Mouse (Mus musculus): Measurements from ENCODE around the gene Pi4kb.
A peak's percentile ranks its signal among the peaks of the same experiment; 100 is the strongest.
"Not testable (repeated sequence)": the region's sequence is repeated elsewhere in the genome, so short reads cannot be mapped to it uniquely, and the experiment has no call there.

Pi4kb gene

DNA sequence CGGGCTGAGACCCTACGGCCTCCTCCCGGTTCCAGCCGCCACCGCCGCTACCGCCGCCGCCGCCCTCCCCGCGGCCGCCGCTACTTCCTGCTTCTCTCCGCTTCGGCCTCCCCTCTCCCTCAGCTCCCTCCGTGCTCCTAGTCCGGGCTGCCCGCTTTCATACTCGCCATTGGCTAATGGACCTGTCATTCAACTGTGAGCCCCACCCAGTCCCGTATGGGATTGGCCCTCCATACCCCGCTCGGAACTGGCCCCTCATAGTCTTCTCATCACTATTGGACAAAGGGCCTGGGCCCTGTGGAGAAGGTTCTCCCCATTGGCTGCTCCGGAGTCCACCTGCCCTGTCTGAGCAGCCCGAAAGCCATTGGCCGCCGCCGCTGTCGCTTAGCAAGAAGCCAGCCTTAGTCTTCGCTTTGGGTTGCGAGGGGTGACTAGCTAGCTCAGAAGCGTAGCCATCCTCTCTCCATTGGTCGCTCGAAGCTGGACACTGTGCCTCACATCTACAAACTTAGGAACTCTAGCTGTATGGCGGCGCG lies 40.9 kb downstream of the Pi4kb start, which contains the start of gene Zfp687:
Zfp687 (minus strand) TSS at position 112 of the 536 bp plus-strand sequence.
- peak; percentile 99 for DNase-seq (ENCODE audit: low spot score in 2 of 2)

DNA sequence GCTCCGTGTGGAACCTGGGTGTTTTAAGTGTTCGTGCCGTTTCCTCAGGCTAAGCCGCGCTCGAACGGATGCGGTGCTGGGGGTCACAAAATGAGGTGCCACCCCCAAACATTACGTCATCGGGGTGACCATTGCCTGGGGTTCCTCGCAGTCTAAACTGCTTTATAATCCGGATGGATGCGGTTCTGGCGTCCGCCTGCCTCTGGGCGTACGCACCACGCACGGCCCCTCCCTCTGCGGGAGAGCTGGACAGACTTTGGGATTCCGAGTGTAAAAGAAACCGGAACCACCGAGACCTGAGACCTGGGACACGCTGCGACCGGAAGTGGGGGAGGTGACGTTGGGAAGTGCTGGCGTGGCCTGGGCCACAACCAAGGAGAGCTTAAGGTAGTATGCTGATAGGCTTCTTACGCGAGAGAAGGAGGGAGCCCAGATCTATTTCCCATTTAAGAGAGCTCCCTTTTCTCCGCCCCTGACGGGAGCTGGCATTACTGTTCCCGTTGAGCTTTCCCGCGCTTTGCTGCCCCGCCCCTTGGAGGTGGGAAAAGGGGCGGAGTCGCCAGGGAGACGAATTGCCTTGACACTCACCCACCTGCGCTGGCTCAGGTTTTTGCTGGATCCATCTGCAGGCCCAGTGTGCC lies 41.5 kb downstream of the Pi4kb start:
- peak; percentile 79 to 82 for DNase-seq (ENCODE audit: low spot score in 2 of 2)

DNA sequence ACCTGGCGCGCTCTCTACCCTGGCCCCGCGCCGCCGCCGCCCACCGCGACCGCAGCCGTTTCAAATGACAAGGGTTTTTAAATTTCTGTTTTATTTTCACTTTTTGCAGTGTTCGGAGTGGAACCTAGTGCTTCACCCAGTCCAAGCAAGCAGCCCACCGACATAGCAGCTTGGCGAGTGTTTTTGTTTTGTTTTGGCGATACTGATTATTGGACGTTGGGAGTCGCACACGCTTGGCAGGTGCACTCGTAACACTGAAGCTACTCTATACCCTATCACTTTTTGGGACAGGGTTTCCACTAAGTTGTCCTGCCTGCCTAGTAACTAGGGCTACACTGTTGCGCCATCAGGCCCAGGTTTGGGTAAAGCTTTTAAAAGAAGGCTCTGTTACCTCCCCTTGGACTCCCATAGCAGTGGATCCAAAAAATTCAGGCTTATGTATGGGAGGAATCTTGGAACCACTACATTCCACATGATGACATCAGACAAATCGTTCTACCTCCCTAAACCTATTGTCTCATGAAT lies 42.1 kb downstream of the Pi4kb start:
- no peak for DNase-seq (ENCODE audit: low spot score in 2 of 2)

DNA sequence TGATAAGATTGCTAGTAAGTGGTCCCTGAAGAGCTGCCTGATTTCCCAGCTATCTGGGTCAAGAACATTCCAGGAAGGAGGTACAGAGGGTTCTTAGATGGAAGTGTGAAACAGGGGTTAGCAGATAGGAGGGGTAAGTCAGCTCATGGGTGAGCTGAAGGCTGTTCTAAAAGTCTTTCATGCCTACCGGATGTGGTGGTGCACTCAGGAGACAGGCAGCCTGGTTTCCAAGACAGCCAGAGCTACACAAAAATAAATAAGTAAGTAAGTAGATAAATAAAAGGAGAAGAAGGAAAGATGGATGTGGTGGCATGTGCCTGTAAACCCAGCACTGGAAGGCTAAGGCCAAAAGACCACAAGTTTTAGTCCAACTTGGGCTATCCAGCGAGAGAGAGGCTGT lies 44.2 kb downstream of the Pi4kb start:
- no peak for DNase-seq (ENCODE audit: low spot score in 2 of 2)

DNA sequence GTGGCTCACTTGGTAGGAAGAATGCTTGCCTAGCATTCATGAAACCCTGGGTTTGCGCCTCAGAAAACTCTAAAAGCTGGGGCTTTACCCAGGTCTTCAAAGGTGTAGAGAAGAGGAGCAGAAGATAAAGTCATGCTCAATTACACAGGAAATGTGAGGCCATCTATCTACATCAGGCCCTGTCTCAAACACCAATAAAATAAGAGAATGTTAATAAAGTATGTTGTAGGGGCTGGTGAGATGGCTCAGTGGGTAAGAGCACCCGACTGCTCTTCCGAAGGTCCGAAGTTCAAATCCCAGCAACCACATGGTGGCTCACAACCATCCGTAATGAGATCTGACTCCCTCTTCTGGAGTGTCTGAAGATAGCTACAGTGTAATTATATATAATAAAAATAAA lies 46.4 kb downstream of the Pi4kb start:
- DNase-seq (ENCODE audit: low spot score in 2 of 2), result not testable (repeated sequence)

DNA sequence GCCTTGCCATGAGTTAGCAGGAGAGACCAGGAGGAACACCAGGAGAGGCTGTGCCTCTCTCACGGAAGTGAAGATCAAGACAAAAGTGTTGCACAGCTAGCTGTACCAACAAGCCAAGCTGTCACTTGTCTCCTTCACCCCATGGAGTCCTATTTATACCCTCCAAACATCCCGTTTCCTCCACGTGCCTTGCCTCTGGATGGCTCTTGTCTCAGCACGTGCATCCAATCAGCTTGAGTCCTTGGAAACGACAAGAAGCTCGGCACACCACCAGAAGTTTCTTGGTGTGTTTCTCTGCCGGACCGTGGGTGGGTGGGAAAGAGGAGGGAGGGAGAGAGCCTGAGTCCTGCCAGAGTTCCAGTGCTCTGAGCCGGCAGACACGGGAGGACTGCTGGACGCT lies 50.0 kb downstream of the Pi4kb start:
- DNase-seq (ENCODE audit: low spot score in 2 of 2), result no peak

DNA sequence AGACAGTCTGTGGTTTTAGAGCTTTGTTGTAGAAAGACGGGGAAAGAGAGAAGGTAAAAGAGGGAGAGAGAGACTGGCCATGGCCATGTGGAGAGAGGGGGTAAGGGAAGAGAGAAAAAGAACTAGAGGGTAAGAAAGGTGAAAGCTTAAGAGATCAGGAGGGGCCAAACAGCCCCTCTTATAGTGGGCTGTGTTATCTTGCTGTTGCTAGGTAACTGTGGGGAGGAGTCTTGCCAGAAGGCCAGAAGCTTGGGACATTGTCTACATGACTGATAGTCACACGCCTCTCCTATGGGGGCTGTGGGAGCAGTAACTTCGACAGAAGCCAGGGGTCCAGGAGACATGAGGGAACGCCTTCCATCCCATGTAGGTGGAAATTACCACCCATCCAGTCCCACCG lies 50.7 kb downstream of the Pi4kb start:
- no peak for DNase-seq (ENCODE audit: low spot score in 2 of 2)

DNA sequence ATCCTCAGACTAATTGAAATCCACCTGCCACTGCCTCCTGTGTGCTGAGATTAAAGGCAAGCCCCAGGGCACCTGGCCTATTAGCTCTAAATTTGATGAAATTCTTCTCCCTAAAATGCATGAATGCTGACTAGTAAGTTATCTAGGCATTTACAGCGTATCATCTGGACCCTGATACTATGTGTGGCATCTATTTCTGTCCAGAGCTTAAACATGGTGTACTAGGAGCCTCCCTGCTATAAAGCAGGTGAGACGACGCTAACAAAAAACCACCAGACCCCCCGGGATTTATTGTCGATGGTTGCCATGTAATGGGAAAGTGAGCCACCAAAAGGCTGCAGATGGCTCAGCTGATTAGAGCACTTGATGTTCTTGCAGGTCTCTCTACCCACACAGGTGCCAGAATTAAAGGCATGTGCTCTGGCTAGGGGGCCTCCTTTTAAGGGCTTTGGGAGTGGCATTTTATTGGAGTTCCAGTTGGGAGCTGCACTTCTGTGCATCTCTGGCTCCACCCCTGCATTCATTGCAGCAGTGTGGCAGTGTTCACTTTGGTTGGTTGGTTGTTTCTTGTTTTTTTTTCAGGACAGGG lies 52.6 kb downstream of the Pi4kb start:
- no peak for DNase-seq (ENCODE audit: low spot score in 2 of 2)

DNA sequence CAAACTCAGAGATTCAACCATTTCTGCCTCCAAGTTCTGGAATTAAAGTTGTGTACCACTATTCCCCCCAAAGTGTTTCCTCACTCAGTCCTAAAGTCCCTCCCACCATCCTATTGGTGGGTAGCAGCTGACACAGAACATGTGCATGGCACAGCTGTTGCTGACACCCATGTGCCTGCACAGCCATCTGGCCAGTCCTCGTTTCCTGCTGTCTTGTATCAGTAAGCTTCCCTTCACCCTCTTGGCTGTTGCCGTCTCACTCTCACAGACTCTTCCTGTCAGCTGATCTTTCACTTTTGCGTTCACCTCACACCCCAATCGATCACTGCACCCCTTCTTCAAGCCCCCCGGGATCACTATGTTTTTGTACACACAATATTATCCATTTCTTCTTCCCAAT lies 53.2 kb downstream of the Pi4kb start:
- no peak for DNase-seq (ENCODE audit: low spot score in 2 of 2)

DNA sequence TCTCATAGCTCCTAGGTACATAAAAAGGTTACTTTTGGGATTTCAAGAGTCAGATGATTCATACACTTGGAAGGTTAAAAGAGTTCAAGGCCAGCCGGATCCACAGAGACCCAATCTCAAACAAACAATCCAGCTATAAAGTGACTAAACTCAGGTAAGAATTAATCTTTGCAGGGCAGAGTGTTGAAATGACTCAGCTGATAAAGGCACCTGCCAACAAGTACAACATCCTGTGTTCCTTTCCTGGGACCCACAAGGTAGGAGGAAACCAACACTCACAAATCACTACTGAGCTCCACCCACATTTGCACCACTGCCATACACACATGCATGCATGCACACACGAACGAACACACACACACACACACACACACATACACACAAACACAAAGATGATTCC lies 54.1 kb downstream of the Pi4kb start:
- DNase-seq (ENCODE audit: low spot score in 2 of 2), result no peak

DNA sequence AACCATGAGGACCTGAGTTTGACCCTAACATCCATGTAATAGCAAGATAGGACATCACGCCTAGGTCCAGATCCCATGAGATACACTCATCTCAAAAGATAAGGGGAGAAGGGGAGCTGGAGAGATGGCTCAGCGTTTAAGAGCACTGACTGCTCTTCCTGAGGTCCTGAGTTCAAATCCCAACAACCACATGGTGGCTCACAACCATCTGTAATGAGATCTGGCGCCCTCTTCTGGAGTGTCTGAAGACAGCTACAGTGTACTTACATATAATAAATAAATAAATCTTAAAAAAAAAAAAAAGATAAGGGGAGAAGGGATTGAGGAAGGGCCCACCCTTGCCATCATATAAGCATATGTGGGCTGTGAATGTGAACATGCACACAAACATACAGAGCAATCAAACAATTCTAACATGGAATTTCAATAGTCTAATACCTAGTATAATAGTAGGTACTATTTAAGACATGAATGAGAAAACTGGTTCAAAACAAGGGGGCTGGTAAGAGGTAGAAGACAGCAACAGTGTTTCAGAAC lies 54.8 kb downstream of the Pi4kb start:
- DNase-seq (ENCODE audit: low spot score in 2 of 2), result not testable (repeated sequence)

DNA sequence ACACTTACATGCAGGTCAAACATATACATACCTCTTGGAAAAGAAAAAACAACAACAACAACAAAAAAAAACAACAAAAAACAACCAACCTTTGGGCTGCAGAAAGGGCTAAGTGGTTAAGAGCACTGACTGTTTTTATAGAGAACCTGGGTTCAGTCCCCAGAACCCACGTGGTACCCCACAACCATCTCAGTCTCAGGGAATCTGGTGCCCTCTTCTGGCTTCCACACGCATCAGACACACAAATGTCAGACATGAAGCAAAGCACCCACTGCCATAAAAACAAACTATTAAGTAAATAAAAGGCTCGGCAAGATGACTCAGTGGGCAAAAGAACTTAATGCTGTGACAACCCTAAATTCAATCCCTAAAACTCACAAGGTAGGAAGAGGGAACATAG lies 55.4 kb downstream of the Pi4kb start:
- no peak for DNase-seq (ENCODE audit: low spot score in 2 of 2)

DNA sequence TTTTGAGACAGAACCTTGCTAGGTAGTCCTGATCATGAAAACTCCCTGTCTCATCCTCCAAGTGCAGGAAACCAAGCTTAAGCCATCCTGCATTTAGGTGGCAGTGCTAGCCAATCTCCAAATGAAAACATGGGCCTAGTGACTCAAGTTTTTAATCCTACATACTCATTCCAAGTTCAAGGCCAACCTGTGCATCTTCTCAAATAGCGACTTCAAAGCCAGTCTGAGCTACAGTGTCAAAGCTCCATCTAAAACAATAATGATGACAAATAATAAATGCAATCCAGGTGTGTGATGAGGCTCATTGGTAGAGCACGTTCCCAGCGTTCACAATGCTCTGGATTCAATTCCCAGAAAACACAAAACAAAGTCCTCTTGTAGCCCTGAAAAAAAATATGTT lies 67.1 kb downstream of the Pi4kb start:
- no peak for DNase-seq (ENCODE audit: low spot score in 2 of 2)

DNA sequence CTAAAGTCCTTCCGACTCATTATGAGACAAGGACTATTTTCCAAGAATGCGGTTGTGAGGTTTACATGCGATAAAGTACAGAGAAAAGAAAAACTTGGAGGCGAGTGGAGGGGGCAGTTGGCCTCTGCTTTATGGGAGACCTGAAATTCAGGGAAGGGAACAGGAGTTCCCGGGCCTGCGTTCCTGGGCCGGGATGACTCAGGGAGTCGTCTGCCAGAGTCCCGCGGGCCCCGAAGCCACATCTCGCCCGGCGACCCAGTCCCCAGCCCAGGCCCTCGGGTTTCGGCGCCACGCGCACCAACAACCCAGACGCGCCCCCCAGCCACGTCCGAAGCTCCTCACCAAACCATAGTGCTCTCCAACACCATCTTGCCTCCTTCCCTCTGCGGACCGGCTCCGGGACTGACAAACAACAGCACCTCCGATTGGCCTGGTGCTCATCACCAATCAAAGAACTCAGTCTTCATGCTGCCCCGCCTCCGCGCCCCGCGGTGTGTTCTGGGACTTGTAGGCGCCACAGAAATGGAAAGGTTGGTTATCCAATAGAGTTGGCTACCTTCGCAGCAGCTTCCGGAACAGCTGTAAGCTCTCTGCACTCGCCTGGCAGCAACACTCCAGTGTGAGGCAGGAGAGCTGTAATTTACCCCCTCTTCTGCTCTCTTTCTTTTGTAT lies 67.8 kb downstream of the Pi4kb start, which contains the start of gene Psmd4:
Psmd4 (minus strand) TSS at position 449 of the 672 bp plus-strand sequence.
- DNase-seq (ENCODE audit: low spot score in 2 of 2), result peak; percentile 92 to 97

DNA sequence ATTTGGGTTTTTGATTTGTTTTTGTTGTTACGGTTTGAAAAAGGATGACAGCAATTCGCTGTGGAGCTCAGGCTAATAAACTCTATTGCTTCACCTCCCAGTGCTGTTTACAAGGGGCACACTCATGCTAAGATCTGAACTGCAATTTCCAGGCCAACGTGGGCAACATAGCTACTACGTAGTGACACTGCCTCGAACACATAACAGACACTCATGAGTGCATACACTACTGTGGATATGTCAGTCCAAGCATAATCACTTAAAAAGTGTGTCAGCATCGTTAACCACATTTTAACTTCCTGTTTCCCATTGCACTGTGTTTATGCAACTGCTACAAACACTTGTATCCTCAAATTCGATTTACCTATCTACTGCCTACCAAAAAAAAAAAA lies 68.3 kb downstream of the Pi4kb start:
- DNase-seq (ENCODE audit: low spot score in 2 of 2), result no peak

DNA sequence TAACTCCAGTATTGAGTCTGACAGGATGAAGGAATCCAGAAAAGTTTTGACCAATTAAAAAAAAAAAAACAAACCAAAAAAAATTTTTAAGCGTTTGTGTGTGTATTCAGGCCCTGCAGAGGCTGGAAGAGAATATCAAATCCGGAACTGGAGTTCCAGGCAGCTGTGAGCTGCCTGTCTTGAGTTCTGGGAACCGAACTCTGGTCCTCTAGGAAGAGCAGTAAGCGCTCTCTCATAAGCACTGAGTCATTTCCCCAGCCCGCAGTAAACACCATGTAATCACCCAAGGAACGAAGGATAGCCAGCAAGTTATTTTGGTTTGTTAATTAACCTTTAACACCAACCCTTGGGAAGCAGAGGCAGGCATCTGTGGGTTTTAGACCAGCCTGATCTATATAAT lies 68.7 kb downstream of the Pi4kb start:
- DNase-seq (ENCODE audit: low spot score in 2 of 2), result no peak

DNA sequence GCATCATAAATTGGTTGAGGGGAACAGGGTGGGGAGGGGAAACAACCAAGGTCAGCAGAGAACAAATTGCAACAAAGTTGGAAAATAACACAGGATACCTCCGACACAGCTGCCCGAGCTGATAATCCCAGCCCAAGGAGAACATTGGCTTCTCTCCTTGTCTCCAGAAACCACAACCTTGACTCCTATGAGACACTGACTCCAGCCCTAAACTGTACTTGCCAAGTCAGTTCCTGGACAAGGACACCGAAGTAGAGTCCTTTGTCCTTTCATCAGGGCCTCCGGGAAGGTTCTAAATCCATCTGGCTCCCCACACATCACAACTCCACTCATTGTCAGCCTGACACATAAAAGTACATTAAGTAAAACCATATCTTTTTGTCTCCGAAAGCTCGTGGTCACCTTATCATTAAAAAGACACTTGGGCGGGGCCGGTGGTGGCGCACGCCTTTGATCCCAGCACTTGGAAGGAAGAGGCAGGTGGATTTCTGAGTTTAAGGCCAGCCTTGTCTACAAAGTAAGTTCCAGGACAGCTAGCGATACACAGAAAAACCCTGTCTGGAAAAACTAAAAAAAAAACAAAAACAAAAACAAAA lies 72.0 kb downstream of the Pi4kb start:
- no peak for DNase-seq (ENCODE audit: low spot score in 2 of 2)

DNA sequence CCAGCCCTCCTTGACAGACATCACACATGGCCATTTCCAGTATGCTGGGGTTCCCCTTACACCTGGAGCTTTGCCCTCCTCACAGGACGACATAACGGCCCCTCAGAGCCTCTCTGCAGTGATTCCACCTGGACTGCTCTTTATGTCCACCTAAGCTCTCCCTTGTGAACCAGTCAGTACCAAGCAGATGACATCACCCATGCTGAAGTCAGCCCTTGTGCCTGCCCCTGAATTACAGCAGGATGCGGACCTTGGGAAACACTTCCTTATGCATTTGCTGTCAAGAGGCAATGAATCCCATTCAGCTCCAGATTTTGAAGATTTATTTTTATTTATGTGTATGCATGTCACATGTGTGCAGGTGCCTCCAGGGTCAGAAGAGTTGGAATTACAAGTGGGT lies 73.4 kb downstream of the Pi4kb start:
- DNase-seq (ENCODE audit: low spot score in 2 of 2), result no peak

DNA sequence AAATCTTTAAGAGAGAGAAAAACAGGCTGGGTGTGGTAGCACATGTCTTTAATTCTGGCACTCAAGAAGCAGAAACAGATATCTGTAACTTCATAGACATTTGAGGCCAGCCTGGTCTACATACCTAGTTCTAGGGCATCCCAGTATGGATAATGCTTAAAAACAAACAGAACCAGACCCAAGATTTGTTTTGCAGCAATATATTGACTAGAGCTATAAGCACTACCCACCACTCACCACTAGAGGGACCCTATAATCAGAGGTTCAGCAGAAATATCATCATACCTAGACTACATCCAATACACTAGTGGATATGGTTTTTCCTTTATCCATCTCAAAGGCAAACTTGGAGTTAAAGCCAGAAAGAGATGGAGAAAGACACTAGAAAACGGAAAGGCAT lies 78.4 kb downstream of the Pi4kb start:
- DNase-seq (ENCODE audit: low spot score in 2 of 2), result peak in 1 of 2 experiments; percentile 32

DNA sequence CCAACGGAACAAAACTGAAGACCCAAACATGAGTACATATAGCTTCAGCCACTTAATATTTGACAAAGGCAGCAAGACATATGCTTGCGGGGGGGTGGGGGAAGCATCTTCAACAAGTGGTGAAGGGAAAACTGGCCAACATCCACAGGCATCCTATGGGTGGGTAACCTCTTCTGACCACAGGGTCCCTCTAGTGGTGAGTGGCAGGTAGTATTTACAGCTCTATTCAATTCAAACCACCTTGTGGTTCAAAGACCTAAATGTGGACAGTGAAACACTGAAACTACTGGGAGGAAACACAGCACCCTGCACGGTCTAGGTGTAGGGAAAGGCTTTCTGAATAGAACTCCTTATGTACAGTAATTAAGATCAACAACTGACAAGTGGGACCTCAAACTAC lies 79.2 kb downstream of the Pi4kb start:
- peak in 1 of 2 experiments; percentile 27 for DNase-seq (ENCODE audit: low spot score in 2 of 2)

DNA sequence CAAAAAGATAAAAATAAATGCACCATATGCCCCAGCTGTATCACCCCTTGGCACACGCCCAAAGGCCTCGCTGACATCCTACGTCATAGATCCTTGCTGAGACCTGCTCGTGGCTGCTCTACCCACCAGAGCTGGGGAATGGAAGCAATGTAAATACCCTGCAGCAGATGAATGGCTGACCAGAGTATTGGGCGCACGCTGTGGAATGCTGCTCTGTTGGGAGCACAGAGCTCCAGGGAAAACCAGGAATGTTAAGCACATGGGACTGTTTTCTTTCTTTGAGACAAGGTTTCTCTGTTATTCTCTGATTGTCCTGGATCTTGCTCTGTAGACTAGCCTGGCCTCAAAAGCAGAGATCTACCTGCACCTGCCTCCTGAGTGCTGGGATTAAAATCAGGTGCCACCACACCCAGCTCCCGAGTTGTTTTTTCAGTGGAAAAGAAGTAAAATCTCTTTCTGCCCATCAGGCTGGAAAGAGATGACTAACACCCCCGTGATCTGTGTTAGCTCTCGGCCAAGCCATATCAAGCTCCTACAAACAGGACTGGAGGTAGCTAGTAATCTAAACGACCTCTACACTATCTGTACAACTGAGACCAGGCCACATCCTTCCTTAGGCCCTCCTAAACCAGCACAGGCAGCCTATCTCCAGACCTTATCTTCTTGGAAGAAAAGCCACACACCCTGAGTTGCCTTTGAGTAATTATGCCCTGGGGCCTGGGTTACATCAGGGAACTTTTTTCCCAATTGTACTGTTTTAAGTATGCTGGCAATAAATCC lies 80.1 kb downstream of the Pi4kb start:
- no peak for DNase-seq (ENCODE audit: low spot score in 2 of 2)
